Mouse (Mus musculus) liver, embryonic 16.5 days (tissue): ENCODE measurements around the gene Pomt1. TPM values are rescaled to one million over a fixed set of nuclear protein-coding genes. Genes with fewer than 3 reads are reported as not detected.

Experiments
- ATAC-seq: fragments of 200-750 bp; cut with Nextera tagmentation; 2 replicates; pipeline ENCODE4 v1.8.0; 2017; ENCODE audit warnings: low read depth, mild to moderate bottlenecking, moderate number of reproducible peaks, moderate library complexity
- H3K27ac ChIP-seq: fragments of 300-500 bp; sonication (generic); 2 replicates; pipeline ENCODE4 v1.5.1; 2014; ENCODE audit warnings: mild to moderate bottlenecking, low read length
- H3K27me3 ChIP-seq: fragments of 300-500 bp; sonication (generic); 2 replicates; pipeline ENCODE4 v1.6.1; 2014; ENCODE audit warnings: low read depth, low read length, mixed read lengths; ENCODE audit not compliant: control insufficient read depth, insufficient read depth
- H3K36me3 ChIP-seq: fragments of 300-500 bp; sonication (generic); 2 replicates; pipeline ENCODE4 v1.6.1; 2014; ENCODE audit warnings: mild to moderate bottlenecking; ENCODE audit not compliant: control insufficient read depth, insufficient read depth
- H3K4me1 ChIP-seq: fragments of 300-500 bp; sonication (generic); 2 replicates; pipeline ENCODE4 v1.6.1; 2014; ENCODE audit warnings: low read depth, low read length, mixed read lengths; ENCODE audit not compliant: control insufficient read depth
- H3K4me2 ChIP-seq: fragments of 300-500 bp; sonication (generic); 2 replicates; pipeline ENCODE4 v1.6.1; 2014; ENCODE audit warnings: low read depth, low read length, mixed read lengths
- H3K4me3 ChIP-seq: fragments of 300-500 bp; sonication (generic); 2 replicates; pipeline ENCODE4 v1.5.1; 2014; ENCODE audit warnings: low read depth, mild to moderate bottlenecking, low read length
- H3K9ac ChIP-seq: fragments of 300-500 bp; sonication (generic); 2 replicates; pipeline ENCODE4 v1.6.1; 2014; ENCODE audit warnings: low read depth, low read length
- H3K9me3 ChIP-seq: fragments of 300-500 bp; sonication (generic); replicated peaks from 2 replicates; pipeline ENCODE4 v1.6.1; 2016; ENCODE audit warnings: low read length; ENCODE audit not compliant: control insufficient read depth
- WGBS: fragments of 180-500 bp; shearing (Covaris S2); extraction: QIAGEN DNeasy Blood & Tissue Kit; methylation state at CpG from one replicate; pipeline ENCODE4 v1.1.7; 2014; ENCODE audit not compliant: insufficient replicate concordance; 5-methylcytosine and 5-hydroxymethylcytosine counted together
- polyA plus RNA-seq: library from polyadenylated mRNA; unstranded; fragments of >200 nt; fragmentation: Nextera tagmentation; extraction: Ambion mirVana; gene quantifications from 2 replicates; pipeline ENCODE4 v1.2.1, GENCODE M21; 2015

The Pomt1 gene
- polyA plus RNA-seq, 1 experiment from 2014 or later, result 13.2 TPM

DNA sequence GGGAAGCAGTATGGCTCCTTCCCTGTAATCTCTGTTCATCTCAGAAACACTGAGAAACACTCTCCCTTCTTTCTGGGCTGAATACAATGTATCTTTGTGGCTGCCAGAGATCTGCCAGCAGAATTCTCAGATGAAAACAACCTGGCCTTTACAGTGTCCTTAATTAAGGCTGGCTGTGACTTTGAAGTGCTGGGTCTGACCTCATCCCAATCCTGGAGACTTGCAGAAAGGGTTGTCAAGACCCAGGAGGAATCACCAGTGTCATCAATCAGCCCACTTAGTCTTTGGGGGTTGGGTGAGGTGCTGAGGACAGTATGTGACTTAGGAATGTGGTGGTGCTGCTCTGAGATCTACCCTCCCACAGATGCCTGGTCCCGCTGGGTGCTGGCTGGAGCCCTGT, 17.0 kb downstream of the Pomt1 start:
- H3K27ac ChIP-seq, result no peak overlapping the region
- H3K9ac ChIP-seq, result no peak overlapping the region
- H3K27me3 ChIP-seq, result no peaks in the 10 kb centered on the region
- no peak for ATAC-seq
- WGBS, result 91% methylated on average over 1 of the region's 1 CpGs
- no peak overlapping the region for H3K4me2 ChIP-seq
- H3K4me1 ChIP-seq, result peaks cover 3% of the 10 kb centered on the region
- no peaks in the 10 kb centered on the region for H3K9me3 ChIP-seq
- H3K4me3 ChIP-seq, result no peak overlapping the region
- peaks cover 19% of the 10 kb centered on the region for H3K36me3 ChIP-seq

DNA sequence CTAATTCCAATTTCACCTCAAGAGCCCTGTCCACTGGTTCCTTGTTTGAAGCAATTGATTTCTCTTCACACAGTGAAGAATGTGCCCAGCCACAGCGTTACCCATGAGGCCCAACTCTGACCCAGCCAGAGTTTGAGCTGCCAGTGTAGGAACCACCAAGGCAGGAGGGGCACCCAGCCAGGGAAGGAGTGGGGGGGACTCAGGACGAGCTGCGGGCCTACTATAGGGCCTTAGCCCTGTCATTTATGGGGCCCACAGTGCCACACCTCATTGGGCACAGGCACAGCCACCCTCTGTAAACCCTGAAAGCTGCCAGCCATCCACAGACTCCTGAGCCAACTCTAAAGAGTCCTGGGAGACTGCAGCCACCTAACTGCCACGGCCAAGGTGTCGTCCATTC, 18.2 kb downstream of the Pomt1 start:
- 81% methylated on average over 5 of the region's 5 CpGs for WGBS

DNA sequence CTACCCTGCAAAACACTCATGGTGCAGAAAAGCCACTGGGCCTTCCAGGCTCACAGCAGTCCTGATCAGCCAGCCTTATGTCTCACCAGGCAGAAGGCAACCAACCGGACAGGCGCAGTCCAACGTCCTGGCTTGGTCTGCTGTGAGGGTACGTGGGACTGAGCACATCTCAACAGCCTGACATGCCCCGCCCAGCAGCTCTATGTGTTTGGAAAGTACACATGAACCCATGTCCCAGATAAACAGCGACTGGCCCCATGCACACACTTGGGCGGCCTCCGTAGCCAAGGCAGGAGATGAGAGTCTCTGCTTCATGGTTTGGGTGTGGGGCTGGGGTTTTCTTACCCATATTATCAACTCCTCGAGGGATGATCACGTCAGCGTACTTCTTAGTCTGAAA, 19.9 kb downstream of the Pomt1 start:
- Histone ChIP-seq H3K4me3 (no peak overlapping the region), H3K4me2 (no peak overlapping the region), H3K36me3 (peaks cover 19% of the 10 kb centered on the region), H3K9me3 (no peaks in the 10 kb centered on the region), H3K27ac (peak overlapping the region; percentile 9; the same call in 1 of the 2 replicates), H3K4me1 (peaks cover 18% of the 10 kb centered on the region), H3K27me3 (no peaks in the 10 kb centered on the region), H3K9ac (no peak overlapping the region)
- peak; percentile 70 for ATAC-seq
- 71% methylated on average over 11 of the region's 11 CpGs for WGBS

More for the DNA sequence above, 18.2 kb downstream of the Pomt1 start:
- Histone ChIP-seq H3K4me3 (no peak overlapping the region), H3K9ac (no peak overlapping the region), H3K4me2 (no peak overlapping the region), H3K36me3 (peaks cover 19% of the 10 kb centered on the region), H3K27me3 (no peaks in the 10 kb centered on the region), H3K4me1 (peaks cover 12% of the 10 kb centered on the region), H3K9me3 (no peaks in the 10 kb centered on the region), H3K27ac (no peak overlapping the region)
- no peak for ATAC-seq

DNA sequence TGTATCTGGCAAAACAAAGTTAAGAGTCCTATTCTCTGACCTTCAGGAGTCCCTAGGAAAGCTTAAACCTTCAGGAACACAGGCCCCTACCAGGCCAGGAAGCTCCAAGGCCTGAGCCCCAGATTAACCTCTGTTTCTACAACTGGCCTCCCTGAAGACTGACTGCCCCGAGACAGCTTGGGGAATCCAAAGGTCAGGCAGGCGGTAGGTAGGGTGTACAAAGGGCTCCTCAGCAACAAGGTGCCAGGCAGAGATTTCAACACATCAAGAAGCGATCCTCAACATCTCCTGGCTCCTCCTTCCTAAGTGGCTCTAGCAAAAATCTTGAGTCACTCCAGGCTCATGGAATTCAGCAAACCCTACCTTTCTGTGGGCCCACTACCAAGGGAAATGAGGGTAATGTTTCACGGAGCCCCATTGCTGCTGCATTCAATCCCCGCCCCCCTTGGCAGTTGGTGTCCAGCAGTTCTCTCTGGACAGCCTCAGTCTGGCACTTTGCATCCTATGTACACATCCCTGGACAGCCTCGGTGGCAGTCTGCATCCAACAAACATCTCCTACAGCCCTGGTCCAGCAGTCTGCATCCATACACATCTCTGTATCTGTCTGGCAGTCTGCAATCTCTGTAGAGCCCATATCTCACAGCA, 22.6 kb downstream of the Pomt1 start:
- peak overlapping the region; percentile 62 for H3K4me2 ChIP-seq
- H3K27ac ChIP-seq, result no peak overlapping the region
- H3K36me3 ChIP-seq, result peaks cover 16% of the 10 kb centered on the region
- peak overlapping the region; percentile 94 for H3K4me3 ChIP-seq
- H3K9ac ChIP-seq, result peak overlapping the region; percentile 94
- no peaks in the 10 kb centered on the region for H3K9me3 ChIP-seq
- peaks cover 18% of the 10 kb centered on the region for H3K4me1 ChIP-seq
- no peak for ATAC-seq
- no peaks in the 10 kb centered on the region for H3K27me3 ChIP-seq
- WGBS, result 44% methylated on average over 6 of the region's 6 CpGs

DNA sequence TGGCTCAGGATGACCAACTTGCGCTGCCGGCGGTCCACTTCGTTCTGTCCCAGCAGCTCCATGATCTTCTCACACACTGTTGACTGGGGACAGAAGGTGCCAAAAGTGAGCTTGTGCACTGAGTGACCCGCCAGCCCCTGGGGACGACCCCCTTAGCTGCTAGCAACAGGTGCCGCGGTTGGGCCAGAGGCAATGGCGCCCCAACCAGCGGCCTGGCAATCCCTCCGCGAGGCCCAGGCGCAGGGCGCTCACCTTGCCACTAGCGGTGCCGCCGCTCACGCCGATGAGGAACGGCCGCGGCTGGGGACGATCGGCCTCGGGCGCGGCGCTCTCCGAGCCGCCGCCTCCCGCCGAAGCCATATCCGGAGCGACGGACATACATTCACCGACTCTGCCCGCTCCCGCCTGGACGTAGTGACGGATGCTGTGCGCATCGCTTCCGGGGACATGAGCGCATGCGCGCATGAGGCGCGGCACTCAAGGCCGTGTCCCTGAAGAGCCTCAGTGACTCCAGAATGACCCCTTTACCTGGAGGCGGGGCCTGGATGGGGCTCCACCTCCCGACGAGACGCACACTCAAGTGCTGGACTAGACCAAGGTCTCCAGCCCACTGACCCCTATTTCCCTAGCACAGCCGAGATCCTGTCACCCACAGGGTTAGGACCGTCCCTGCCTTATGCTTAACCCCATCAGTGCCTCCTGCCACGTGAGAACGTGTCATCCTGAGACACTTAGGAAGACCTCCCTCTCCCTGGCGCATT, 23.4 kb downstream of the Pomt1 start, which contains the start of gene Uck1:
Uck1 (minus strand) TSS at position 503 of the 761 bp plus-strand sequence.
- Histone ChIP-seq H3K4me3 (peak within 1 kb of the TSS; percentile 94), H3K27ac (peak within 1 kb of the TSS; percentile 75), H3K4me2 (peak within 1 kb of the TSS; percentile 62), H3K27me3 (no peaks in the 10 kb centered on the region), H3K9ac (peak within 1 kb of the TSS; percentile 94), H3K36me3 (peaks cover 16% of the 10 kb centered on the region), H3K4me1 (peaks cover 18% of the 10 kb centered on the region), H3K9me3 (no peaks in the 10 kb centered on the region)
- WGBS, result under 1% methylated on average over 59 of the region's 59 CpGs
- ATAC-seq, result peak; percentile 91

DNA sequence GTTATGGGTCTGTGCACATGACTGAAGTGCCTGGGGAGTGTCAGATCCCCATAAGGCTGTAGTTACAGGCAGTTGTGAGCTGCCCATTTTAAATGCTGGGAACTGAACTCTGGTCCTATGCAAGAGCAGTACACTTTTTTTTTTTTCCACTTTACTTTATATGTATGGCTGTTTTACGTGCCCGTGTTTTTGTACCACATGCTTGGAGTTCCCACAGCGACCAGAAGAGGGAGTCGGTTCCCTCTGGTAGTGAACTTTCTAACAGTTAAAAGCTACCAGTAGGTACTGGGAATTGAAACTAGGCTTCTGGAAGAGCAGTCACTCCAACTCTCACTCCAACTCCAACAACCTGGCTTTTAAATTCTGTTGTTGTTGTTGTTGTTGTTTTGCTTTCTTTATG, 24.2 kb downstream of the Pomt1 start:
- peaks cover 18% of the 10 kb centered on the region for H3K4me1 ChIP-seq
- H3K36me3 ChIP-seq, result peaks cover 16% of the 10 kb centered on the region
- H3K4me3 ChIP-seq, result peak overlapping the region; percentile 94
- no peak for ATAC-seq
- no peaks in the 10 kb centered on the region for H3K9me3 ChIP-seq
- peak overlapping the region; percentile 64; the same call in 1 of the 2 replicates for H3K27ac ChIP-seq
- no peak overlapping the region for H3K9ac ChIP-seq
- H3K27me3 ChIP-seq, result no peaks in the 10 kb centered on the region
- 18% methylated on average over 4 of the region's 4 CpGs for WGBS
- H3K4me2 ChIP-seq, result peak overlapping the region; percentile 62

DNA sequence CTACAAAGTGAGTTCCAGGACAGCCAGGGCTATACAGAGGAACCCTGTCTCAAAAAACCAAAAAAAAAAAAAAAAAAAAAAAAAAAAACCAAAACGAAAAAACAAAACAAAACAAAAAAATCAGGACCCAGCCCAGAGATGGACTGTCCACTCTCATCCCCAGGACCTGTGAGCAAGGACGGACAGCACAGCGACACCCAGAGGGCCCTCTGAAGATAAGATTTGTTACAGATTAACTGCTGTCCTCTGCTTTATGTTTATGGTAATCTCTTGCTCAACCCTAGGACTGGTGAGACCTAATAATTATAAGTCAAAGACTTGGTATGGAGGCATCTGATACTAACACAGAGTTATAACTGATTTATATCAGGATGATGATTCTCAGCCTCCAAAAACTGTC, 39.4 kb downstream of the Pomt1 start:
- Histone ChIP-seq H3K4me2 (no peak overlapping the region), H3K27ac (no peak overlapping the region), H3K27me3 (no peaks in the 10 kb centered on the region), H3K36me3 (peaks cover 6% of the 10 kb centered on the region; the same call in 1 of the 2 replicates), H3K9ac (no peak overlapping the region), H3K4me3 (no peak overlapping the region), H3K4me1 (no peaks in the 10 kb centered on the region), H3K9me3 (no peaks in the 10 kb centered on the region)
- no peak for ATAC-seq
- WGBS, result 64% methylated on average over 3 of the region's 3 CpGs

DNA sequence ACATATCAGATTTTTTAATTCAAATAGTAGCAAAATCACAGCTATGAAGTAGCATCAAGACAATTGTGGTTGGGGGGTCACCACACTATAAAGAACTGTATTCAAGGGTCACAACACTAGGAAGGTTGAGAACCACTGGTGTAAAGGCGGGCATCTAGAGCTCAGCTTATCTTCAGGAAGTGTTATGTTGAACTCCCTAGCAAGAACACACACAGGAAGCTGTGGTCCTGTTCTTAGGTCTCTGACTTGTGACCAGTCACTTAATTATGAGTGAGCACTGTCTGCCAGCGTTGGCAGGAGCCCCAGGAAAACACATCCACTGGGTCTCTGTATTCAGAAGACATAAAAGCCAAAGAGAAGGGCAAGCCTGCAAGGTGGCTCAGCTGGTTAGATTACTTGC, 45.9 kb downstream of the Pomt1 start:
- Histone ChIP-seq H3K4me1 (peaks cover 9% of the 10 kb centered on the region), H3K9ac (no peak overlapping the region), H3K4me2 (no peak overlapping the region), H3K4me3 (no peak overlapping the region), H3K36me3 (peaks cover 9% of the 10 kb centered on the region), H3K9me3 (no peaks in the 10 kb centered on the region), H3K27ac (no peak overlapping the region), H3K27me3 (no peaks in the 10 kb centered on the region)
- no peak for ATAC-seq
- whole genome bisulfite sequencing, result 32% methylated on average over 2 of the region's 2 CpGs

DNA sequence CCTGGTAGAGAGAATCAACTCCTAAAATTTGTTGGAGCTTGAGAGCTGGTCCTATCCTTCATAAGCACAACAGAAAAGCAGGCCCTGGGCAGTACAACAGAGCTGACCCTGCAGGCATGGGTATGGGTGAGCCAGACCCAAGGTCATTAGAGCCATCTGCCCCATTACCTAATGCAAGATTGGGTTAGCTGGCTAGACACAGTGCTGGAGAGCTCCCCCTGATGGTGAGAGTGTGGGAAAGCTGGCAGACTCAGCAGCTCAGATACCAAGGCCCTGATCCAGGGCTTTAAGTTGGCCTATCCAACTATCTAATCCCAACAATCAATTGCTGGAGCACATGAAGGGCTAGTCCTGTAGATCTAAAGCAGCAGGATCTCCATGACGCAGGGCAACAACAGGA, 46.3 kb downstream of the Pomt1 start:
- 50% methylated on average over 1 of the region's 1 CpGs for WGBS

More for the DNA sequence above, 46.3 kb downstream of the Pomt1 start:
- no peak overlapping the region for H3K27ac ChIP-seq
- peaks cover 9% of the 10 kb centered on the region for H3K4me1 ChIP-seq
- ATAC-seq, result peak; percentile 35; the same call in 1 of the 2 replicates
- no peak overlapping the region for H3K4me3 ChIP-seq
- H3K9ac ChIP-seq, result no peak overlapping the region
- no peak overlapping the region for H3K4me2 ChIP-seq
- H3K27me3 ChIP-seq, result no peaks in the 10 kb centered on the region
- no peaks in the 10 kb centered on the region for H3K9me3 ChIP-seq
- peaks cover 9% of the 10 kb centered on the region for H3K36me3 ChIP-seq
